Mouse (Mus musculus) hindbrain, embryonic 12.5 days (tissue): ENCODE results near the gene Shf. TPM values are rescaled to one million over a fixed set of nuclear protein-coding genes. Genes with fewer than 3 reads are reported as not detected.
"Not testable (repeated sequence)": the region's sequence is repeated elsewhere in the genome, so short reads cannot be mapped to it uniquely, and the experiment has no call there.

ENCODE experiments used
- ATAC-seq: fragments of 200-750 bp; cut with Nextera tagmentation; 2 replicates; pipeline ENCODE4 v1.8.0; 2017; ENCODE audit warnings: moderate TSS enrichment; ENCODE audit not compliant: low FRiP score
- H3K27ac ChIP-seq: fragments of 300-500 bp; sonication (generic); 2 replicates; pipeline ENCODE4 v1.5.1; 2016; ENCODE audit warnings: mild to moderate bottlenecking
- H3K27me3 ChIP-seq: fragments of 300-500 bp; sonication (generic); 2 replicates; pipeline ENCODE4 v1.6.1; 2016; ENCODE audit warnings: mild to moderate bottlenecking
- H3K36me3 ChIP-seq: fragments of 300-500 bp; sonication (generic); 2 replicates; pipeline ENCODE4 v1.6.1; 2016; ENCODE audit warnings: mild to moderate bottlenecking
- H3K4me1 ChIP-seq: fragments of 300-500 bp; sonication (generic); 2 replicates; pipeline ENCODE4 v1.6.1; 2016
- H3K4me2 ChIP-seq: fragments of 300-500 bp; sonication (generic); replicated peaks from 2 replicates; pipeline ENCODE4 v1.6.1; 2016; ENCODE audit warnings: mild to moderate bottlenecking
- H3K4me3 ChIP-seq: fragments of 300-500 bp; sonication (generic); 2 replicates; pipeline ENCODE4 v1.5.1; 2016; ENCODE audit warnings: mild to moderate bottlenecking
- H3K9ac ChIP-seq: fragments of 300-500 bp; sonication (generic); 2 replicates; pipeline ENCODE4 v1.6.1; 2016; ENCODE audit warnings: mild to moderate bottlenecking, moderate library complexity
- H3K9me3 ChIP-seq: fragments of 300-500 bp; sonication (generic); replicated peaks from 2 replicates; pipeline ENCODE4 v1.6.1; 2016; ENCODE audit warnings: mild to moderate bottlenecking
- WGBS: fragments of 180-500 bp; shearing (Covaris S2); methylation state at CpG from one replicate; pipeline ENCODE4 v1.1.7; 2016; 5-methylcytosine and 5-hydroxymethylcytosine counted together
- polyA plus RNA-seq: library from polyadenylated mRNA; unstranded; fragments of >200 nt; fragmentation: Nextera tagmentation; extraction: Ambion mirVana; gene quantifications from 2 replicates; pipeline ENCODE4 v1.2.1, GENCODE M21; 2016

Gene Shf
- polyA plus RNA-seq, 1 experiment from 2014 or later = 10.7 TPM

- H3K36me3 ChIP-seq = no peaks in the 10 kb centered on the region
- 61% methylated on average over 3 of the region's 3 CpGs for WGBS
- no peak overlapping the region for H3K27ac ChIP-seq
- H3K4me2 ChIP-seq = no peak overlapping the region
- H3K4me3 ChIP-seq = no peak overlapping the region
- no peaks in the 10 kb centered on the region for H3K27me3 ChIP-seq
- ATAC-seq = no peak
- no peak overlapping the region for H3K9ac ChIP-seq
- no peaks in the 10 kb centered on the region for H3K4me1 ChIP-seq
- H3K9me3 ChIP-seq = no peaks in the 10 kb centered on the region
Measured at GRCm38 (mm10) chr2:122334170-122334569, 34.8 kb downstream of the Shf start.

GRCm38 (mm10) chr2:122332222-122332621 lies 36.7 kb downstream of the Shf start:
- no peaks in the 10 kb centered on the region for H3K9me3 ChIP-seq
- H3K36me3 ChIP-seq = no peaks in the 10 kb centered on the region
- no peak overlapping the region for H3K9ac ChIP-seq
- H3K27me3 ChIP-seq = no peaks in the 10 kb centered on the region
- no peak overlapping the region for H3K4me2 ChIP-seq
- no peak overlapping the region for H3K27ac ChIP-seq
- H3K4me1 ChIP-seq = no peaks in the 10 kb centered on the region
- 96% methylated on average over 3 of the region's 3 CpGs for WGBS
- H3K4me3 ChIP-seq = no peak overlapping the region
- ATAC-seq = no peak

GRCm38 (mm10) chr2:122330317-122330716 lies 38.6 kb downstream of the Shf start:
- not testable (repeated sequence) for H3K36me3 ChIP-seq, ATAC-seq, H3K4me3 ChIP-seq, H3K9me3 ChIP-seq, H3K9ac ChIP-seq, H3K4me1 ChIP-seq, H3K27me3 ChIP-seq, H3K27ac ChIP-seq, H3K4me2 ChIP-seq
- WGBS = 80% methylated on average over 6 of the region's 6 CpGs

GRCm38 (mm10) chr2:122327986-122328385 lies 41.0 kb downstream of the Shf start:
- Histone ChIP-seq H3K4me1 (no peaks in the 10 kb centered on the region), H3K9ac (no peak overlapping the region), H3K27ac (no peak overlapping the region), H3K4me3 (no peak overlapping the region), H3K4me2 (no peak overlapping the region), H3K27me3 (no peaks in the 10 kb centered on the region), H3K36me3 (no peaks in the 10 kb centered on the region), H3K9me3 (no peaks in the 10 kb centered on the region)
- no peak for ATAC-seq
- 74% methylated on average over 3 of the region's 3 CpGs for whole genome bisulfite sequencing

DNA sequence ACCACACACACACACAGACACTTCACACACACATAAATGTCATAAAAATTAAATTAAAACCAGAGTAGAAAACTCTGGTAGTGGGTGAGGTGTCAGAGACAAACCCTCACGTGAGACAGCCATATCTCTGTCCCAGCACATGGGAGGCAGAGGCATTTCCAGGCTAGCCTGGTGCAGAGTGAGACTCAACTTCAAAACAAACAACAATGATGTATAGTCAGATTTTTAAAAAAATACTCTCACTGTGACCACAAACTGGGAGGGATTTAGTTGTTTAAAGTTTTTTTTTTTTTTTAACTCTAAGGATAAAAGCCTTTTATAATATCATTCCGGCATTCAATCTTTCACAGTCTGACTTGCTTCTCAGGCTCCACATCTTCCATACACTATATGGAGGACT lies 43.6 kb downstream of the Shf start:
- Histone ChIP-seq H3K27ac (no peak overlapping the region), H3K36me3 (no peaks in the 10 kb centered on the region), H3K27me3 (no peaks in the 10 kb centered on the region), H3K4me1 (no peaks in the 10 kb centered on the region), H3K4me3 (no peak overlapping the region), H3K9me3 (no peaks in the 10 kb centered on the region), H3K4me2 (no peak overlapping the region), H3K9ac (no peak overlapping the region)
- no peak for ATAC-seq
- WGBS = 72% methylated on average over 2 of the region's 2 CpGs

DNA sequence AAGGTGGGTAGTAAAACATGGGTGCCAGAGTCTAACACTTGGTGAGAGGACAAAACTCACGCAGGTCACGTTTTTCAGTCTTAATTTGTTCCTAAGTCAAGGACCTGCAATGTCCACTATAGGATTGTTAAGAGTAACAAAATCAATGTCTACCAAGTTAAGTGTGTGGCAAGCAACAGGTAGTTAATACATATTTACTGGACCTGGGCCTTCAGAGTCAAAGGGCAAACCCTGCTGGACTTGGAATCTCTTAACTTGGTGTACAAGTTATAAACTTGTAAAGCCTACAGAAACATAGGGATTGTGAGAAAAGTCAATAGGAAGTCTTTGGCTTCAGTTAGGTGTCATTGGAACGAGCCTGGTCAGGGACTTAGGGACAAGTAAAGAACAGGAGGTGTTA lies 44.4 kb downstream of the Shf start:
- no peak overlapping the region for H3K27ac ChIP-seq
- no peaks in the 10 kb centered on the region for H3K4me1 ChIP-seq
- no peaks in the 10 kb centered on the region for H3K9me3 ChIP-seq
- H3K9ac ChIP-seq = no peak overlapping the region
- WGBS = 79% methylated on average over 3 of the region's 3 CpGs
- no peak overlapping the region for H3K4me3 ChIP-seq
- no peaks in the 10 kb centered on the region for H3K36me3 ChIP-seq
- H3K27me3 ChIP-seq = no peaks in the 10 kb centered on the region
- no peak for ATAC-seq
- H3K4me2 ChIP-seq = no peak overlapping the region

GRCm38 (mm10) chr2:122323960-122324359 lies 45.0 kb downstream of the Shf start:
- H3K27me3 ChIP-seq = peaks cover 2% of the 10 kb centered on the region; the same call in 1 of the 2 replicates
- 65% methylated on average over 3 of the region's 3 CpGs for WGBS
- no peaks in the 10 kb centered on the region for H3K9me3 ChIP-seq
- no peak overlapping the region for H3K9ac ChIP-seq
- H3K27ac ChIP-seq = no peak overlapping the region
- H3K4me2 ChIP-seq = no peak overlapping the region
- no peak for ATAC-seq
- no peak overlapping the region for H3K4me3 ChIP-seq
- H3K36me3 ChIP-seq = no peaks in the 10 kb centered on the region
- no peaks in the 10 kb centered on the region for H3K4me1 ChIP-seq

DNA sequence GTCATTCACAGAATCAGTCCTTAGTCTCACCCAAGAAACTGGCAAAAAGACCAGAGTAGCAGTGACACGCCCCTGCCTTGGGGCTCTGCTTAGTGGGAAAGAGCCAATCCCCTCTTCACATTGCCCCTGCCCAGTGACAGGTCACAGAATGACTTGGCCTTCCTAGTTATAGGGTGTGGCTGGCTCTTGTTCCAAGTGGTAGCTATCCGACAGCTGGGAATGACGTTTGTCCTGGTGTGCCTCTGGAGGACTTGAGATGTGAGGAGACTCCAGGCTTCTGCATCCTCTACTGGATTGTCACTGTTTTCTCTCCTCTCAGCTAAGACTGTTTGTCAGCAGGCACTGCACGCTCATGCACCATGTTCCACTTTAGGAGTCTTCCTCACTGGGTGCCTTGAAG lies 51.6 kb downstream of the Shf start:
- no peak overlapping the region for H3K4me3 ChIP-seq
- no peak for ATAC-seq
- H3K27me3 ChIP-seq = peaks cover 48% of the 10 kb centered on the region
- H3K4me1 ChIP-seq = peaks cover 10% of the 10 kb centered on the region
- no peak overlapping the region for H3K27ac ChIP-seq
- H3K9me3 ChIP-seq = no peaks in the 10 kb centered on the region
- no peak overlapping the region for H3K4me2 ChIP-seq
- 71% methylated on average over 4 of the region's 4 CpGs for WGBS
- no peak overlapping the region for H3K9ac ChIP-seq
- H3K36me3 ChIP-seq = no peaks in the 10 kb centered on the region

DNA sequence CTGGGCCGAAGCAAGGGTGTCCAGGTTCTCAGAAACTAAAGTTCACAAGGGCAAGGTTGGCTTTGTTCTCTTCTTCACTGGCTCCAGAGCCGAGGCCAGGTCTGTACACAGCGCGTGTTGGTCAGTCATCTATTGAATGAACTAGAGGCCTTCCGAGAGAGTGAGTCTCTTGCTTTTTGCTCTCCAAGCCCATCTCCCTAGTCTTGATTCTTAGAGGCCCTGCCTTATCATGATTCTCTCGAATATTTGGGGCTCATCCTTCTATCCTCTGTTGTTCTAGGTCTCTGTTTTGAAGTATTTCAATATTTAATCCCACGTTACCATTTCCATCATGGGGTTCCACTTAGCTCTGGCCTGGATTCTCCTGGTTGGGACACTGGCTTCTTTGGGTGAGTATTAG lies 53.6 kb downstream of the Shf start, which contains the start of gene Duox1:
TSS of gene Duox1 (plus strand) at position 301 of the 400 bp plus-strand sequence.
- Histone ChIP-seq H3K4me1 (peaks cover 10% of the 10 kb centered on the region), H3K36me3 (no peaks in the 10 kb centered on the region), H3K27me3 (peaks cover 56% of the 10 kb centered on the region), H3K4me2 (no peak within 1 kb of the TSS), H3K27ac (no peak within 1 kb of the TSS), H3K9ac (no peak within 1 kb of the TSS), H3K4me3 (no peak within 1 kb of the TSS), H3K9me3 (no peaks in the 10 kb centered on the region)
- WGBS = 87% methylated on average over 7 of the region's 7 CpGs
- ATAC-seq = no peak

GRCm38 (mm10) chr2:122313536-122313935 lies 55.4 kb downstream of the Shf start, which contains the start of gene Duoxa1:
Duoxa1 (minus strand) TSS chr2:122313730.
- no peak within 1 kb of the TSS for H3K9ac ChIP-seq
- 4% methylated on average over 24 of the region's 24 CpGs for WGBS
- peaks cover 10% of the 10 kb centered on the region for H3K4me1 ChIP-seq
- H3K27me3 ChIP-seq = peaks cover 56% of the 10 kb centered on the region
- no peaks in the 10 kb centered on the region for H3K9me3 ChIP-seq
- 0 out of 2 replicates have a peak, but pooled peaks have one; percentile 29 for ATAC-seq
- H3K27ac ChIP-seq = no peak within 1 kb of the TSS
- peak within 1 kb of the TSS; percentile 22 for H3K4me3 ChIP-seq
- no peaks in the 10 kb centered on the region for H3K36me3 ChIP-seq
- H3K4me2 ChIP-seq = peak within 1 kb of the TSS; percentile 43

DNA sequence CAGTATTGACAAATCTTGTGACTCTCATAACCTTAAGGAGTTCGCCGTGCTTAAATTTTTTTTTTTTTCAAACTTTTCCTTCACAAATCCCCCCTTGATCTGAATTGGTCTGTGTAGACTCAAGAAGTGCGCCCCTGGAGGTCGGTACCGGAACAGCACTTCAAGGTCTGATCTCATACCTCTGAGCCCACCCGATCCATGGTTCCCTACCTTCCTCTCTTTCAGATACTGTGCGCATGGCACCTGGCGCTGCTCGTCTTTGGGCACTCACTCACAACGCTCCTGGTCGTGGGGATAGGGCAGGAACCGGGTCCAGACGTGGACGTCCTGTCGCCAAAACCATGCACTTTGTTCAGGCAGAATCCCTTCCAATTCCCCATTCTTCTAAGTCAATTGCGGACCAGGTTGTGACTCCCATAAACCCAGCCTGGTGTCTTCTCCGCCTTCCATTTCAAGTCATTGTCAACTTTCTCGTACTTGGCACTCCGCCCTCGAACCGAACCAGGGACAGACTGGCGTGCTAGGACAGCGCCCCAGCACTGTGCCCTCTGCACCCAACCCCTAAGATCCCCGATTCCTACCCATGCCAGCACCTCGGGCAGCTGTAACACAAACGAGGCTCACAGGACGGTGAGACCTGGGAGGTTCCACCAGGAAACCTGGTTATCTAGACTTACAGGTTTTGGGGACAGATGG lies 56.1 kb downstream of the Shf start:
- Histone ChIP-seq H3K36me3 (no peaks in the 10 kb centered on the region), H3K4me1 (peaks cover 10% of the 10 kb centered on the region), H3K27ac (no peak overlapping the region), H3K9ac (no peak overlapping the region), H3K4me2 (peak overlapping the region; percentile 43), H3K4me3 (peak overlapping the region; percentile 22; the same call in 1 of the 2 replicates), H3K9me3 (no peaks in the 10 kb centered on the region), H3K27me3 (peaks cover 56% of the 10 kb centered on the region)
- ATAC-seq = peak; percentile 9; the same call in 1 of the 2 replicates
- 4% methylated on average over 27 of the region's 27 CpGs for WGBS

GRCm38 (mm10) chr2:122311561-122311960 lies 57.4 kb downstream of the Shf start:
- peaks cover 63% of the 10 kb centered on the region for H3K27me3 ChIP-seq
- H3K27ac ChIP-seq = no peak overlapping the region
- H3K9me3 ChIP-seq = no peaks in the 10 kb centered on the region
- peak; percentile 49; the same call in 1 of the 2 replicates for ATAC-seq
- H3K4me3 ChIP-seq = no peak overlapping the region
- H3K36me3 ChIP-seq = no peaks in the 10 kb centered on the region
- whole genome bisulfite sequencing = 48% methylated on average over 2 of the region's 2 CpGs
- H3K4me1 ChIP-seq = peaks cover 10% of the 10 kb centered on the region
- H3K9ac ChIP-seq = no peak overlapping the region
- H3K4me2 ChIP-seq = no peak overlapping the region

- Histone ChIP-seq H3K27me3 (peaks cover 73% of the 10 kb centered on the region), H3K4me3 (no peak overlapping the region)
- 37% methylated on average over 3 of the region's 3 CpGs for WGBS
Measured at GRCm38 (mm10) chr2:122309647-122310046, 59.3 kb downstream of the Shf start.

More at GRCm38 (mm10) chr2:122309647-122310046, 59.3 kb downstream of the Shf start:
- no peak for ATAC-seq
- no peaks in the 10 kb centered on the region for H3K9me3 ChIP-seq
- H3K4me2 ChIP-seq = no peak overlapping the region
- H3K9ac ChIP-seq = no peak overlapping the region
- H3K4me1 ChIP-seq = peaks cover 10% of the 10 kb centered on the region
- H3K27ac ChIP-seq = no peak overlapping the region
- no peaks in the 10 kb centered on the region for H3K36me3 ChIP-seq
